ENCODE assay signal across 8 mouse cellular contexts in the genomic region with DNA sequence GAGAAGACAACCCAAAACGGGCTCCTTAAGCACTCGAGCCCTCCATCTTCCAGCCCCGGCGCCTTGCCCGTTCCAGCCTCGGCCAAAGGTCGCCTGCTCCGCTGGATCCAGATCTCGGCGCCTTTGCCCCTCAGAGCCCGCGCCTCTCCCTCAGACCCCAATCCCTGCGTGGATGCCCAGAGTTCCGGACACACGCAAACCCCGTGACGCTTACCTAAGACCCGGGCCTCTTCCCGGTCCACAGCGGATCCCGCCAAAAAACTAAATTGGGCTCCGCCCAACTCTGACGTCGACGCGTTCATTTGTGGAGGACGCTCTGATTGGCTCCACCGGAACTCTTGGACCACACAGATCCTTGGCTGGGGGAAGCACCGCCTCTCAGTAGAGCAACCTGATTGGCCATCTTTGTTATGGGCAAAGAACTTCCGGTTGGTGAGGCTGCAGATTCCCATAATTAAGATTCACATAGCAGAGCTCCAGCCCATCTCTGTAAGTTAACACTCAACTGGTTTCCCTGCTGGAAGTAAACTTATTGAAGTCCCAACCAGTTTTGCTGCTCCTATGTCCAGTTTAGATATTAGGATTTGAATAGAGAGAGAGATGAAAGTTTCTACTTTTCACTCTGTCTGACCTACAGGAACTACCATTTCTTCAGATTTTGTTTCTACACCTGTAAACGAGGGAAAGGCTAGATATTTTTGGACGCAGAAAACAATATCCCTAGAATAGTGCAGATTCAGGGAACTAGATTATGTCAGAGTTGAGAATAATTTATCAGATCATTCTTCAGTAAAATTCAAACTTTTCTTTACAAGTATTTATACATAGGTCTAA. TPM values are rescaled to one million over a fixed set of nuclear protein-coding genes. Genes with fewer than 3 reads are reported as not detected.
DNase-seq lines count a peak whose midpoint lies in the region; ATAC-seq lines count a peak whose summit lies in the region.

Gene Mcm10 (minus strand): TSS at position 301 of the 834 bp plus-strand sequence.

- peak within 1 kb of the TSS; percentile 73 to 74 for H3K4me3 ChIP-seq in heart, embryonic 14.5 days (ENCODE audit: control insufficient read depth in 1 of 2, insufficient read depth in 1 of 2, low read depth in 1 of 2, low read length in 2 of 2)
- H3K4me3 ChIP-seq in liver, embryonic 13.5 days (replicated peaks): peak within 1 kb of the TSS; percentile 80
- H3K4me3 ChIP-seq in stomach, embryonic 16.5 days (replicated peaks; ENCODE audit: low read length): peak within 1 kb of the TSS; percentile 89

- peak within 1 kb of the TSS; percentile 69 for H3K9ac ChIP-seq in heart, embryonic 14.5 days (ENCODE audit: low read length)
- H3K9ac ChIP-seq in liver, embryonic 13.5 days: peak within 1 kb of the TSS; percentile 84
- H3K9ac ChIP-seq in stomach, embryonic 16.5 days (ENCODE audit: low read length): peak within 1 kb of the TSS; percentile 74

- peak within 1 kb of the TSS; percentile 68 for H3K4me2 ChIP-seq in heart, embryonic 14.5 days (ENCODE audit: low read length)
- peak within 1 kb of the TSS; percentile 83 for H3K4me2 ChIP-seq in liver, embryonic 13.5 days
- peak within 1 kb of the TSS; percentile 58 for H3K4me2 ChIP-seq in stomach, embryonic 16.5 days (ENCODE audit: low read depth, low read length)

- H3K27me3 ChIP-seq in heart, embryonic 14.5 days (ENCODE audit: control insufficient read depth, insufficient read depth, low read length): no peaks in the 10 kb centered on the region
- no peaks in the 10 kb centered on the region for H3K27me3 ChIP-seq in liver, embryonic 13.5 days
- no peaks in the 10 kb centered on the region for H3K27me3 ChIP-seq in stomach, embryonic 16.5 days (ENCODE audit: control insufficient read depth, insufficient read depth, low read length)

- 2% methylated on average over 32 of the region's 32 CpGs for WGBS in heart, embryonic 14.5 days
- WGBS in liver, embryonic 13.5 days (ENCODE audit: insufficient replicate concordance): 2% methylated on average over 32 of the region's 32 CpGs
- 3% methylated on average over 32 of the region's 32 CpGs for WGBS in stomach, embryonic 16.5 days

- H3K4me1 ChIP-seq in heart, embryonic 14.5 days (ENCODE audit: control insufficient read depth in 2 of 2, insufficient read depth in 2 of 2, low read length in 2 of 2): peaks cover 0 to 6% of the 10 kb centered on the region in 2 experiments; a peak in 1 of 4 replicates
- peaks cover 38% of the 10 kb centered on the region for H3K4me1 ChIP-seq in liver, embryonic 13.5 days (replicated peaks)
- H3K4me1 ChIP-seq in stomach, embryonic 16.5 days (ENCODE audit: control insufficient read depth, insufficient read depth, low read length): peaks cover 10% of the 10 kb centered on the region; the same call in 1 of the 2 replicates

- H3K9me3 ChIP-seq in heart, embryonic 14.5 days (ENCODE audit: control insufficient read depth, low read length): no peaks in the 10 kb centered on the region
- H3K9me3 ChIP-seq in liver, embryonic 13.5 days (replicated peaks): no peaks in the 10 kb centered on the region
- H3K9me3 ChIP-seq in stomach, embryonic 16.5 days (replicated peaks; ENCODE audit: control insufficient read depth, low read length): no peaks in the 10 kb centered on the region

- peak; percentile 100 for ATAC-seq in CD4-positive, CD25-positive, alpha-beta regulatory T cell, adult 4 months
- ATAC-seq in heart, embryonic 14.5 days (ENCODE audit: insufficient number of reproducible peaks, insufficient read depth, low FRiP score, low read depth): peak; percentile 99
- ATAC-seq in liver, embryonic 13.5 days (ENCODE audit: low read depth): peak; percentile 100
- peak; percentile 100 for ATAC-seq in stomach, embryonic 16.5 days (ENCODE audit: insufficient read depth, low FRiP score)

- peaks cover 14% of the 10 kb centered on the region for H3K36me3 ChIP-seq in heart, embryonic 14.5 days (ENCODE audit: control insufficient read depth, insufficient read depth, low read length)
- peaks cover 23% of the 10 kb centered on the region for H3K36me3 ChIP-seq in liver, embryonic 13.5 days
- H3K36me3 ChIP-seq in stomach, embryonic 16.5 days (ENCODE audit: control insufficient read depth, insufficient read depth, low read length): no peaks in the 10 kb centered on the region; the same call in 1 of the 2 replicates

- H3K27ac ChIP-seq in heart, embryonic 14.5 days (replicated peaks in 1 of 2; ENCODE audit: control insufficient read depth in 1 of 2, insufficient read depth in 1 of 2, low read depth in 2 of 2, low read length in 2 of 2): no peak within 1 kb of the TSS
- H3K27ac ChIP-seq in liver, embryonic 13.5 days: peak within 1 kb of the TSS; percentile 68
- no peak within 1 kb of the TSS; the same call in 1 of the 2 replicates for H3K27ac ChIP-seq in stomach, embryonic 16.5 days (ENCODE audit: low read length)

- DNase-seq in c-Kit-negative CD71-positive TER-119-positive erythroid progenitor cells, embryonic 14.5 days (ENCODE audit: low read depth, low spot score): peak; percentile 95
- DNase-seq in fibroblast of lung, adult 2 months (ENCODE audit: low read depth): peak; percentile 85
- peak; percentile 95 for DNase-seq in kidney, postnatal 14 days
- peak; percentile 91 for DNase-seq in liver, embryonic 13.5 days
- peak; percentile 93 for DNase-seq in neural tube, embryonic 10.5 days (ENCODE audit: extremely low spot score, low spot score)

RNA-seq across cellular contexts. Expression of gene Mcm10, which starts in this region (rescaled TPM):
- 1 to 10 TPM; 1.8 to 7.9 TPM for polyA plus RNA-seq in CD4-positive, CD25-positive, alpha-beta regulatory T cell, adult 4 months (2017; shearing (Covaris generic))
- 13.6 and 14.7 TPM in 2 replicates for polyA plus RNA-seq in heart, embryonic 14.5 days (2014; fragmentation: Nextera tagmentation; extraction: Ambion mirVana)
- 39.3 and 47.0 TPM in 2 replicates for polyA plus RNA-seq in liver, embryonic 13.5 days (2015; fragmentation: Nextera tagmentation; extraction: Ambion mirVana)
- polyA plus RNA-seq in stomach, embryonic 16.5 days (2015; fragmentation: Nextera tagmentation; extraction: Ambion mirVana): 25.1 and 26.4 TPM in 2 replicates
